Mouse (Mus musculus): ENCODE measurements at regions not wholly inside any gene's neighbourhood (a gene's known extent, or its start where the extent isn't known, plus 50 kb on each side); places are given as distances from the start of the nearest gene placed in this dataset.

DNA sequence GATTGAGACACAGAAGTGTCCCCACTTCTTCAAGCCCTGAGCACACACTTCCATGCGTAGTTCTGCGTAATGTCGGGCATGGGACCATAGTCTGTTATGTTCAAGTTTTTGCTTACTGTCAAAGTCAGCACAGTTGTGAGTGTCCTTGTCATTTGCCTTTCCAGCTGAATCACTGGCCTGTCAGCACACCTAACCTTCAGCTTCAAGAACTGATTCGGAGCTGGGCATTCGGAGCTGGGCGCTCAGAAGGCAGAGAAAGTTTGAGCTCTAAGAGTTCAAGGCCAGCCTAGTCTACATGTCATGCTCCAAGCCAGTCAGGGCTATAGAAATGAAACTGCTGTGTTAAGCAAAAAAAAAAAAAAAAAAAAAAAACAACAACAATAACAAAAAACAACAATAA lies 357.1 kb downstream of the Adgrl2 start:
- TF ChIP-seq CTCF (IDR thresholded peaks at IDR 0.05; ENCODE audit: low read depth, low read length) (no peak), POLR2A (IDR thresholded peaks at IDR 0.05; ENCODE audit: insufficient read depth, low read length) (no peak), EP300 (IDR thresholded peaks at IDR 0.05; ENCODE audit: insufficient read depth, low read depth, low read length) (no peak)

Data from ES-Bruce4 (cell line).